Mouse (Mus musculus): Measurements from ENCODE around the gene Capn7. TPM values are rescaled to one million over a fixed set of nuclear protein-coding genes. Genes with fewer than 3 reads are reported as not detected.
A peak's percentile ranks its signal among the peaks of the same experiment; 100 is the strongest.

Capn7 gene
- total and polyA plus RNA-seq, 3 experiments, result 27.9 to 45.0 (median 33.3) TPM

DNA sequence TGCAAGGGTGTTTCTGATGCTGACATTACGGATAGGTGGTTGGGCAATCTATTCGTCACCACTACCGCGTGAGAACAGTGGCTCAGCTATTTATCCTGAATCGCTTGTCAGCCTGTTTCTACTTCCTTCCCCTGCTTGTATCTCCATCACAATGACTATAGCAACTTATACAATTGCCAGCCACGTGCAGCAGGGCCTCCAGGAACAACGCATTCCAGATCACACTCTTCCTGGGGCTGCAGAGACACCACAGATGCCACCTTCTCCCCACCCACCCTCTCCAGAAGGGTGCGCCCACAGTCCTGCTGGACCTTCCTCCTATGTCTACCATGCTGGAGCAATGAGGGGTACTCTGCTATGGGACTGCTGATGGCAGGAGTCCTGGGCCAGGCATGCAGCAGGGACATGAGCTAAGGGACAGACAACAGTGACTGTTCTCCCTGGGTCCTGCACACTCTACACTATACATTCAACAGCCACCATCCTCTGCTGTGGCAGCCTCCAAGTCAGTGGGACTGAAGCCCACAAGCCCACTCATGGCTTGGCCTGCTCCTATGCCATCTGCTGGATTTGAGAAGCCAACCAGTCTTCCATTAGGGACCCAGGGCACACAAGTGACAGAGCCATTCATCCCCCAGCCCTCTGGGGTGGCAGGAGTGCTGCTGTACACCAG, 56.6 kb downstream of the Capn7 start:
- in situ Hi-C loops (cut with MboI; ENCODE audit: low pct_ligation_motif_present, low pct_unique_long_range_greater_than_20kb, low sequenced_read_pairs), result no loop called here
- Histone ChIP-seq H3K27ac (ENCODE audit: insufficient read depth, low read depth) (peak overlapping the region; percentile 13), H3K4me3 (replicated peaks in 1 of 3; ENCODE audit: low read depth in 2 of 3, low read length in 2 of 3, poor library complexity in 1 of 3) (no peak overlapping the region)

GRCm38 (mm10) chr14:31393546-31393890, 57.1 kb downstream of the Capn7 start:
- in situ Hi-C loops (cut with MboI; ENCODE audit: low pct_ligation_motif_present, low pct_unique_long_range_greater_than_20kb, low sequenced_read_pairs), result no loop called here
- no peak overlapping the region for H3K27ac ChIP-seq (ENCODE audit: insufficient read depth, low read depth)
- no peak for TF ChIP-seq CTCF (conservative IDR thresholded peaks at IDR 0.05 in 1 of 2, IDR thresholded peaks at IDR 0.05 in 1 of 2; ENCODE audit: low read depth in 2 of 2, low read length in 2 of 2)
- TF ChIP-seq USF1 (IDR thresholded peaks at IDR 0.05; ENCODE audit: low read depth, low read length), result no peak
- no peak for TF ChIP-seq MEF2A (IDR thresholded peaks at IDR 0.05; ENCODE audit: borderline replicate concordance, low read depth, low read length)
- TF ChIP-seq GABPA (IDR thresholded peaks at IDR 0.05; ENCODE audit: insufficient replicate concordance, low read depth, low read length), result no peak
- TF ChIP-seq MAZ (IDR thresholded peaks at IDR 0.05; ENCODE audit: low read depth, low read length), result no peak
- no peak for TF ChIP-seq POLR2AphosphoS2 (IDR thresholded peaks at IDR 0.05; ENCODE audit: low read depth, low read length)
- no peak for TF ChIP-seq JUND (conservative IDR thresholded peaks at IDR 0.05; ENCODE audit: low read depth, low read length)
- TF ChIP-seq MXI1 (IDR thresholded peaks at IDR 0.05; ENCODE audit: low read depth, low read length), result no peak
- no peak for TF ChIP-seq ZMIZ1 (IDR thresholded peaks at IDR 0.05; ENCODE audit: low read depth, low read length)
- TF ChIP-seq KAT2A (IDR thresholded peaks at IDR 0.05; ENCODE audit: insufficient replicate concordance, low read length), result no peak
- no peak for TF ChIP-seq E2F4 (IDR thresholded peaks at IDR 0.05; ENCODE audit: insufficient replicate concordance, low read depth, low read length)
- no peak for TF ChIP-seq TBP (conservative IDR thresholded peaks at IDR 0.05; ENCODE audit: low read depth, low read length)
- no peak for TF ChIP-seq UBTF (IDR thresholded peaks at IDR 0.05; ENCODE audit: low read depth, low read length)
- TF ChIP-seq POLR2A (IDR thresholded peaks at IDR 0.05; ENCODE audit: low read depth, low read length), result no peak
- TF ChIP-seq NELFE (IDR thresholded peaks at IDR 0.05; ENCODE audit: low read depth, low read length), result no peak
- no peak for TF ChIP-seq NRF1 (IDR thresholded peaks at IDR 0.05; ENCODE audit: low read depth, low read length)
- no peak for TF ChIP-seq RCOR1 (conservative IDR thresholded peaks at IDR 0.05; ENCODE audit: low read depth, low read length)
- TF ChIP-seq CHD2 (IDR thresholded peaks at IDR 0.05; ENCODE audit: low read length), result no peak

More for the DNA sequence above, 56.6 kb downstream of the Capn7 start:
- no peak overlapping the region for H3K4me2 ChIP-seq (ENCODE audit: insufficient read depth, low read depth, poor library complexity, severe bottlenecking)
- H3K9ac ChIP-seq (ENCODE audit: insufficient read depth, low read depth), result no peak overlapping the region
- no peaks in the 10 kb centered on the region for H3K27me3 ChIP-seq (replicated peaks)
- peaks cover 39 to 93% of the 10 kb centered on the region in 2 experiments for H3K4me1 ChIP-seq (ENCODE audit: control insufficient read depth in 1 of 2, insufficient read depth in 2 of 2)
- H3K79me2 ChIP-seq (replicated peaks; ENCODE audit: control insufficient read depth, extremely low read depth, insufficient read depth, poor library complexity, severe bottlenecking), result peaks cover 46% of the 10 kb centered on the region
- peaks cover 16% of the 10 kb centered on the region for H3K9me3 ChIP-seq (replicated peaks; ENCODE audit: low read length)
- DNase-seq (ENCODE audit: extremely low read depth), result no peak
- dilution Hi-C loops (cut with MboI; ENCODE audit: extremely low pct_ligation_motif_present, extremely low pct_unique_long_range_greater_than_20kb, low sequenced_read_pairs), result no loop called here
- TF ChIP-seq KAT2A (IDR thresholded peaks at IDR 0.05; ENCODE audit: insufficient replicate concordance, low read length), result no peak
- no peak for TF ChIP-seq RAD21 (IDR thresholded peaks at IDR 0.05; ENCODE audit: low read depth, low read length)
- no peak for TF ChIP-seq MAFK (IDR thresholded peaks at IDR 0.05; ENCODE audit: insufficient replicate concordance, low read length)
- no peak for TF ChIP-seq MYC (IDR thresholded peaks at IDR 0.05; ENCODE audit: low read depth, low read length)
- TF ChIP-seq MAX (IDR thresholded peaks at IDR 0.05; ENCODE audit: low read length), result no peak
- TF ChIP-seq JUND (conservative IDR thresholded peaks at IDR 0.05; ENCODE audit: low read depth, low read length), result no peak
- no peak for TF ChIP-seq POLR2A (IDR thresholded peaks at IDR 0.05; ENCODE audit: low read depth, low read length)
- no peak for TF ChIP-seq RCOR1 (conservative IDR thresholded peaks at IDR 0.05; ENCODE audit: low read depth, low read length)
- no peak for TF ChIP-seq USF2 (conservative IDR thresholded peaks at IDR 0.05; ENCODE audit: low read depth, low read length)
- no peak for TF ChIP-seq MEF2A (IDR thresholded peaks at IDR 0.05; ENCODE audit: borderline replicate concordance, low read depth, low read length)
- H3K36me3 ChIP-seq (replicated peaks in 1 of 2; ENCODE audit: control insufficient read depth in 1 of 2, insufficient read depth in 1 of 2, low read length in 1 of 2), result peaks cover 51 to 96% of the 10 kb centered on the region in 2 experiments

More at GRCm38 (mm10) chr14:31393546-31393890, 57.1 kb downstream of the Capn7 start:
- peaks cover 44% of the 10 kb centered on the region for H3K79me2 ChIP-seq (replicated peaks; ENCODE audit: control insufficient read depth, extremely low read depth, insufficient read depth, poor library complexity, severe bottlenecking)
- DNase-seq (ENCODE audit: extremely low read depth), result no peak
- no peak overlapping the region for H3K4me2 ChIP-seq (ENCODE audit: insufficient read depth, low read depth, poor library complexity, severe bottlenecking)
- no peaks in the 10 kb centered on the region for H3K27me3 ChIP-seq (replicated peaks)
- dilution Hi-C loops (cut with MboI; ENCODE audit: extremely low pct_ligation_motif_present, extremely low pct_unique_long_range_greater_than_20kb, low sequenced_read_pairs), result no loop called here
- H3K9me3 ChIP-seq (replicated peaks; ENCODE audit: low read length), result peaks cover 16% of the 10 kb centered on the region
- H3K9ac ChIP-seq (ENCODE audit: insufficient read depth, low read depth), result no peak overlapping the region
- peaks cover 36 to 93% of the 10 kb centered on the region in 2 experiments for H3K4me1 ChIP-seq (ENCODE audit: control insufficient read depth in 1 of 2, insufficient read depth in 2 of 2)
- H3K4me3 ChIP-seq (replicated peaks in 1 of 3; ENCODE audit: low read depth in 2 of 3, low read length in 2 of 3, poor library complexity in 1 of 3), result no peak overlapping the region
- H3K36me3 ChIP-seq (replicated peaks in 1 of 2; ENCODE audit: control insufficient read depth in 1 of 2, insufficient read depth in 1 of 2, low read length in 1 of 2), result peaks cover 50 to 96% of the 10 kb centered on the region in 2 experiments
